Comparison of ENCODE assay signal across 9 mouse cellular contexts in genomic region chr19:53556841-53557240, GRCm38 (mm10). TPM values are rescaled to one million over a fixed set of nuclear protein-coding genes. Genes with fewer than 3 reads are reported as not detected.
DNase-seq lines count a peak whose midpoint lies in the region; ATAC-seq and TF ChIP-seq lines count a peak whose summit lies in the region.
"Had no signal": no experiment of that assay in that cellular context is flagged by ENCODE, and none has a peak within 500 bp of the region (broad histone marks: within the 10 kb centered on the region; RNA-seq: fewer than 3 reads in every experiment).

No protein-coding gene starts in this region.

- H3K4me2 ChIP-seq in liver, embryonic 11.5 days, result peak overlapping the region; percentile 40
- peak overlapping the region; percentile 41 for H3K4me2 ChIP-seq in embryonic facial prominence, embryonic 12.5 days (replicated peaks)
- peak overlapping the region; percentile 38 for H3K4me2 ChIP-seq in hindbrain, postnatal 0 days (ENCODE audit: low read depth, low read length)
- peak overlapping the region; percentile 39; the same call in 1 of the 2 replicates for H3K4me2 ChIP-seq in neural tube, embryonic 13.5 days

- DNase-seq in liver, embryonic 11.5 days (ENCODE audit: low spot score), result no peak
- no peak for DNase-seq in liver
- no peak for DNase-seq in hindbrain, postnatal 0 days (ENCODE audit: low spot score)
- DNase-seq in layer of hippocampus, postnatal 10 days (ENCODE audit: low spot score in 2 of 2), result no peak
- DNase-seq in left cerebral cortex, adult 8-10 months (ENCODE audit: low spot score in 2 of 2), result no peak
- DNase-seq: layer of hippocampus, postnatal 36 days had no signal

- H3K4me3 ChIP-seq in liver, embryonic 11.5 days (ENCODE audit: low read depth, low read length), result no peak overlapping the region
- no peak overlapping the region for H3K4me3 ChIP-seq in embryonic facial prominence, embryonic 12.5 days
- H3K4me3 ChIP-seq in hindbrain, postnatal 0 days (ENCODE audit: low read length), result no peak overlapping the region
- H3K4me3 ChIP-seq in neural tube, embryonic 13.5 days, result no peak overlapping the region

- H3K36me3 ChIP-seq in liver, embryonic 11.5 days (ENCODE audit: control insufficient read depth, insufficient read depth, low read length), result no peaks in the 10 kb centered on the region
- no peaks in the 10 kb centered on the region for H3K36me3 ChIP-seq in embryonic facial prominence, embryonic 12.5 days
- no peaks in the 10 kb centered on the region for H3K36me3 ChIP-seq in hindbrain, postnatal 0 days (ENCODE audit: insufficient read depth, low read length)
- H3K36me3 ChIP-seq in neural tube, embryonic 13.5 days, result no peaks in the 10 kb centered on the region

- no peak for ATAC-seq in liver, embryonic 11.5 days (replicated peaks; ENCODE audit: low FRiP score)
- ATAC-seq in embryonic facial prominence, embryonic 12.5 days (ENCODE audit: insufficient number of reproducible peaks, insufficient read depth, low FRiP score, low TSS enrichment), result no peak
- ATAC-seq in hindbrain, postnatal 0 days, result no peak
- no peak for ATAC-seq in neural tube, embryonic 13.5 days (ENCODE audit: low read depth)
- ATAC-seq in frontal cortex, adult (ENCODE audit: low TSS enrichment), result no peak

- H3K4me1 ChIP-seq in liver, embryonic 11.5 days (replicated peaks; ENCODE audit: control insufficient read depth, insufficient read depth, low read length), result peaks cover 30% of the 10 kb centered on the region
- peaks cover 8% of the 10 kb centered on the region; the same call in 1 of the 2 replicates for H3K4me1 ChIP-seq in embryonic facial prominence, embryonic 12.5 days
- no peaks in the 10 kb centered on the region; the same call in 1 of the 2 replicates for H3K4me1 ChIP-seq in hindbrain, postnatal 0 days (ENCODE audit: insufficient read depth, low read length)
- peaks cover 11% of the 10 kb centered on the region for H3K4me1 ChIP-seq in neural tube, embryonic 13.5 days (replicated peaks)

- no peaks in the 10 kb centered on the region for H3K9me3 ChIP-seq in liver, embryonic 11.5 days (ENCODE audit: control insufficient read depth, low read length)
- no peaks in the 10 kb centered on the region for H3K9me3 ChIP-seq in embryonic facial prominence, embryonic 12.5 days
- no peaks in the 10 kb centered on the region for H3K9me3 ChIP-seq in hindbrain, postnatal 0 days (ENCODE audit: low read length)
- H3K9me3 ChIP-seq in neural tube, embryonic 13.5 days, result no peaks in the 10 kb centered on the region

- no peak overlapping the region for H3K27ac ChIP-seq in liver, embryonic 11.5 days (ENCODE audit: low read depth, low read length)
- H3K27ac ChIP-seq in embryonic facial prominence, embryonic 12.5 days, result no peak overlapping the region
- H3K27ac ChIP-seq in hindbrain, postnatal 0 days, result no peak overlapping the region
- H3K27ac ChIP-seq in neural tube, embryonic 13.5 days (replicated peaks), result no peak overlapping the region

- H3K9ac ChIP-seq in liver, embryonic 11.5 days (ENCODE audit: low read depth, low read length), result no peak overlapping the region
- no peak overlapping the region for H3K9ac ChIP-seq in embryonic facial prominence, embryonic 12.5 days
- no peak overlapping the region for H3K9ac ChIP-seq in hindbrain, postnatal 0 days (replicated peaks; ENCODE audit: low read length)
- no peak overlapping the region for H3K9ac ChIP-seq in neural tube, embryonic 13.5 days

- 38% methylated on average over 6 of the region's 6 CpGs for WGBS in liver, embryonic 11.5 days
- WGBS in embryonic facial prominence, embryonic 12.5 days, result 30% methylated on average over 6 of the region's 6 CpGs
- 33% methylated on average over 6 of the region's 6 CpGs for WGBS in hindbrain, postnatal 0 days
- 34% methylated on average over 6 of the region's 6 CpGs for WGBS in neural tube, embryonic 13.5 days

- no peaks in the 10 kb centered on the region for H3K27me3 ChIP-seq in liver, embryonic 11.5 days (replicated peaks; ENCODE audit: control insufficient read depth, insufficient read depth, low read length)
- H3K27me3 ChIP-seq in embryonic facial prominence, embryonic 12.5 days, result no peaks in the 10 kb centered on the region
- no peaks in the 10 kb centered on the region for H3K27me3 ChIP-seq in hindbrain, postnatal 0 days (ENCODE audit: insufficient read depth, low read length)
- H3K27me3 ChIP-seq in neural tube, embryonic 13.5 days, result no peaks in the 10 kb centered on the region

- TF ChIP-seq CTCF in hindbrain, postnatal 0 days (IDR thresholded peaks at IDR 0.05; ENCODE audit: low read depth), result no peak

RNA-seq across cellular contexts. Expression of gene Dusp5, which starts 27.9 kb away (rescaled TPM):
- 6.7 TPM in 2 replicates for polyA plus RNA-seq in liver, embryonic 11.5 days (2014; fragmentation: Nextera tagmentation; extraction: Ambion mirVana)
- polyA plus RNA-seq in embryonic facial prominence, embryonic 12.5 days (2016; fragmentation: Nextera tagmentation; extraction: Ambion mirVana), result 4.5 and 5.2 TPM in 2 replicates
- 20.3 and 26.0 TPM in 2 replicates for total RNA-seq in hindbrain, postnatal 0 days (2014; rRNA removed)
- polyA plus RNA-seq in hindbrain, postnatal 0 days (2015; fragmentation: Nextera tagmentation; extraction: Ambion mirVana), result 9.8 and 12.7 TPM in 2 replicates
- 2.7 TPM in 2 replicates for polyA plus RNA-seq in neural tube, embryonic 13.5 days (2015; fragmentation: Nextera tagmentation; extraction: Ambion mirVana)
- total RNA-seq in layer of hippocampus, postnatal 10 days (2021), result 10 to 100 TPM in 1 of 2 experiments, 1 to 10 TPM in 1; 9.3 to 10.1 TPM
- total RNA-seq in left cerebral cortex, adult 8-10 months (2022), result 10 to 100 TPM in 2 of 4 experiments, 1 to 10 TPM in 2; 7.8 to 12.1 (median 10.0) TPM

RNA-seq across cellular contexts. Expression of gene Nutf2-ps1, which starts 32.0 kb away (rescaled TPM):
- polyA plus RNA-seq in liver, embryonic 11.5 days (2014; fragmentation: Nextera tagmentation; extraction: Ambion mirVana), result 400 and 410 TPM in 2 replicates
- polyA plus RNA-seq in embryonic facial prominence, embryonic 12.5 days (2016; fragmentation: Nextera tagmentation; extraction: Ambion mirVana), result 399 and 424 TPM in 2 replicates
- total RNA-seq in hindbrain, postnatal 0 days (2014; rRNA removed), result 106 and 109 TPM in 2 replicates
- polyA plus RNA-seq in hindbrain, postnatal 0 days (2015; fragmentation: Nextera tagmentation; extraction: Ambion mirVana), result 177 and 225 TPM in 2 replicates
- 295 and 317 TPM in 2 replicates for polyA plus RNA-seq in neural tube, embryonic 13.5 days (2015; fragmentation: Nextera tagmentation; extraction: Ambion mirVana)
- total RNA-seq in layer of hippocampus, postnatal 10 days (2021), result 10 to 100 TPM; 53.4 to 65.1 TPM
- total RNA-seq in left cerebral cortex, adult 8-10 months (2022), result 10 to 100 TPM; 41.8 to 54.3 (median 47.0) TPM

RNA-seq across cellular contexts. Expression of gene Smc3, which starts 43.4 kb away (rescaled TPM):
- polyA plus RNA-seq in liver, embryonic 11.5 days (2014; fragmentation: Nextera tagmentation; extraction: Ambion mirVana), result 80.6 and 82.5 TPM in 2 replicates
- polyA plus RNA-seq in embryonic facial prominence, embryonic 12.5 days (2016; fragmentation: Nextera tagmentation; extraction: Ambion mirVana), result 76.9 and 81.9 TPM in 2 replicates
- total RNA-seq in hindbrain, postnatal 0 days (2014; rRNA removed), result 15.3 and 18.1 TPM in 2 replicates
- polyA plus RNA-seq in hindbrain, postnatal 0 days (2015; fragmentation: Nextera tagmentation; extraction: Ambion mirVana), result 44.1 and 49.1 TPM in 2 replicates
- polyA plus RNA-seq in neural tube, embryonic 13.5 days (2015; fragmentation: Nextera tagmentation; extraction: Ambion mirVana), result 60.4 and 69.3 TPM in 2 replicates
- 10 to 100 TPM; 41.5 to 44.4 TPM for total RNA-seq in layer of hippocampus, postnatal 10 days (2021)
- total RNA-seq in left cerebral cortex, adult 8-10 months (2022), result 10 to 100 TPM; 37.0 to 42.3 (median 40.1) TPM
